10 mouse cellular contexts compared by ENCODE assay signal in genomic region chr13:43230842-43231241, GRCm38 (mm10). TPM values are rescaled to one million over a fixed set of nuclear protein-coding genes. Genes with fewer than 3 reads are reported as not detected.
A peak's percentile ranks its signal among the peaks of the same experiment; 100 is the strongest.
DNase-seq lines count a peak whose midpoint lies in the region; ATAC-seq and TF ChIP-seq lines count a peak whose summit lies in the region.
"Had no signal": no experiment of that assay in that cellular context is flagged by ENCODE, and none has a peak within 500 bp of the region (broad histone marks: within the 10 kb centered on the region; RNA-seq: fewer than 3 reads in every experiment).

No protein-coding gene starts in this region.

- no peak for TF ChIP-seq CTCF in cortical plate, adult 2 months (IDR thresholded peaks at IDR 0.05; ENCODE audit: extremely low read depth, insufficient read depth, low read length)

- H3K4me3 ChIP-seq in forebrain, embryonic 13.5 days, result no peak overlapping the region
- no peak overlapping the region for H3K4me3 ChIP-seq in forebrain, embryonic 12.5 days (replicated peaks)
- H3K4me3 ChIP-seq in hindbrain, embryonic 13.5 days, result no peak overlapping the region
- no peak overlapping the region for H3K4me3 ChIP-seq in hindbrain, embryonic 10.5 days
- no peak overlapping the region for H3K4me3 ChIP-seq in cortical plate, adult 2 months (ENCODE audit: insufficient read depth, low read length)
- no peak overlapping the region for H3K4me3 ChIP-seq in limb, embryonic 13.5 days

- H3K36me3 ChIP-seq in forebrain, embryonic 13.5 days (ENCODE audit: poor library complexity, severe bottlenecking), result no peaks in the 10 kb centered on the region
- no peaks in the 10 kb centered on the region for H3K36me3 ChIP-seq in forebrain, embryonic 12.5 days (replicated peaks)
- H3K36me3 ChIP-seq in hindbrain, embryonic 13.5 days, result no peaks in the 10 kb centered on the region
- no peaks in the 10 kb centered on the region for H3K36me3 ChIP-seq in hindbrain, embryonic 10.5 days
- H3K36me3 ChIP-seq in limb, embryonic 13.5 days, result no peaks in the 10 kb centered on the region

- peaks cover 29% of the 10 kb centered on the region; the same call in 1 of the 2 replicates for H3K4me1 ChIP-seq in forebrain, embryonic 13.5 days
- peaks cover 13% of the 10 kb centered on the region for H3K4me1 ChIP-seq in forebrain, embryonic 12.5 days
- peaks cover 43% of the 10 kb centered on the region for H3K4me1 ChIP-seq in hindbrain, embryonic 13.5 days (replicated peaks)
- peaks cover 42% of the 10 kb centered on the region for H3K4me1 ChIP-seq in hindbrain, embryonic 10.5 days (replicated peaks)
- H3K4me1 ChIP-seq in cortical plate, adult 2 months (ENCODE audit: control insufficient read depth, insufficient read depth, low read length), result peaks cover 29% of the 10 kb centered on the region
- H3K4me1 ChIP-seq in limb, embryonic 13.5 days, result peaks cover 61% of the 10 kb centered on the region

- no peaks in the 10 kb centered on the region for H3K27me3 ChIP-seq in forebrain, embryonic 13.5 days
- no peaks in the 10 kb centered on the region for H3K27me3 ChIP-seq in forebrain, embryonic 12.5 days
- H3K27me3 ChIP-seq in hindbrain, embryonic 13.5 days, result no peaks in the 10 kb centered on the region
- H3K27me3 ChIP-seq in hindbrain, embryonic 10.5 days (ENCODE audit: insufficient read depth, poor library complexity, severe bottlenecking), result 0 out of 2 replicates have a peak, but pooled peaks cover 6% of the 10 kb centered on the region
- H3K27me3 ChIP-seq in limb, embryonic 13.5 days, result no peaks in the 10 kb centered on the region

- ATAC-seq in forebrain, embryonic 13.5 days, result no peak
- ATAC-seq in forebrain, embryonic 12.5 days (ENCODE audit: low FRiP score), result no peak
- no peak for ATAC-seq in hindbrain, embryonic 13.5 days (ENCODE audit: low FRiP score)
- ATAC-seq in limb, embryonic 13.5 days (ENCODE audit: low FRiP score, low read depth), result no peak
- ATAC-seq in megakaryocyte progenitor cell, adult 5-6 weeks (replicated peaks; ENCODE audit: poor library complexity), result no peak

- H3K9me3 ChIP-seq in forebrain, embryonic 13.5 days (replicated peaks), result no peaks in the 10 kb centered on the region
- H3K9me3 ChIP-seq in forebrain, embryonic 12.5 days, result no peaks in the 10 kb centered on the region
- H3K9me3 ChIP-seq in hindbrain, embryonic 13.5 days, result no peaks in the 10 kb centered on the region
- no peaks in the 10 kb centered on the region for H3K9me3 ChIP-seq in hindbrain, embryonic 10.5 days
- H3K9me3 ChIP-seq in limb, embryonic 13.5 days, result no peaks in the 10 kb centered on the region

- peak overlapping the region; percentile 51 for H3K27ac ChIP-seq in forebrain, embryonic 13.5 days
- H3K27ac ChIP-seq in forebrain, embryonic 12.5 days, result no peak overlapping the region
- peak overlapping the region; percentile 82 for H3K27ac ChIP-seq in hindbrain, embryonic 13.5 days
- no peak overlapping the region for H3K27ac ChIP-seq in hindbrain, embryonic 10.5 days
- H3K27ac ChIP-seq in cortical plate, adult 2 months (ENCODE audit: insufficient read depth, low read length), result peak overlapping the region; percentile 95
- peak overlapping the region; percentile 71 for H3K27ac ChIP-seq in limb, embryonic 13.5 days

- no peak for DNase-seq in hindbrain, embryonic 10.5 days (ENCODE audit: low spot score)
- DNase-seq in spleen, adult 18-20 months, result no peak
- DNase-seq: kidney, adult 11 months had no signal

- H3K4me2 ChIP-seq in forebrain, embryonic 13.5 days, result no peak overlapping the region
- no peak overlapping the region for H3K4me2 ChIP-seq in forebrain, embryonic 12.5 days
- no peak overlapping the region for H3K4me2 ChIP-seq in hindbrain, embryonic 13.5 days
- 0 out of 2 replicates have a peak overlapping the region, but pooled peaks have one; percentile 10 for H3K4me2 ChIP-seq in limb, embryonic 13.5 days (replicated peaks)

- no peak for TF ChIP-seq POLR2A in cortical plate, adult 2 months (IDR thresholded peaks at IDR 0.05; ENCODE audit: extremely low read depth, insufficient read depth, low read length)

- no peak overlapping the region for H3K9ac ChIP-seq in forebrain, embryonic 13.5 days
- no peak overlapping the region for H3K9ac ChIP-seq in forebrain, embryonic 12.5 days
- H3K9ac ChIP-seq in hindbrain, embryonic 13.5 days, result no peak overlapping the region
- H3K9ac ChIP-seq in limb, embryonic 13.5 days, result no peak overlapping the region
- H3K9ac ChIP-seq: liver, embryonic 14.5 days had no signal

- 91% methylated on average over 4 of the region's 4 CpGs for WGBS in forebrain, embryonic 13.5 days
- 74% methylated on average over 4 of the region's 4 CpGs for WGBS in forebrain, embryonic 12.5 days
- 72% methylated on average over 4 of the region's 4 CpGs for WGBS in hindbrain, embryonic 13.5 days
- 82% methylated on average over 4 of the region's 4 CpGs for WGBS in hindbrain, embryonic 10.5 days
- WGBS in limb, embryonic 13.5 days, result 63% methylated on average over 4 of the region's 4 CpGs

RNA-seq across cellular contexts. Expression of gene Tbc1d7, which starts 59.5 kb away (rescaled TPM):
- 83.2 and 90.7 TPM in 2 replicates for polyA plus RNA-seq in forebrain, embryonic 13.5 days (2015; fragmentation: Nextera tagmentation; extraction: Ambion mirVana)
- polyA plus RNA-seq in forebrain, embryonic 12.5 days (2016; fragmentation: Nextera tagmentation; extraction: Ambion mirVana), result 74.0 and 75.4 TPM in 2 replicates
- 85.2 and 85.7 TPM in 2 replicates for polyA plus RNA-seq in hindbrain, embryonic 13.5 days (2015; fragmentation: Nextera tagmentation; extraction: Ambion mirVana)
- 62.8 and 73.2 TPM in 2 replicates for polyA plus RNA-seq in hindbrain, embryonic 10.5 days (2016; fragmentation: Nextera tagmentation; extraction: Ambion mirVana)
- 31.1 TPM in 2 replicates for polyA plus RNA-seq in cortical plate, adult 2 months (2012; rRNA removed)
- 59.0 and 67.9 TPM in 2 replicates for polyA plus RNA-seq in limb, embryonic 13.5 days (2015; fragmentation: Nextera tagmentation; extraction: Ambion mirVana)
- total RNA-seq in megakaryocyte progenitor cell, adult 5-6 weeks (2015), result 22.8 and 28.9 TPM in 2 replicates
- total RNA-seq in megakaryocyte progenitor cell, adult 5-6 weeks (2017), result 6.5 and 6.6 TPM in 2 replicates

Comparison
In these comparisons a context has a peak if more than half of its experiments do, and no peak if none do; other contexts are left out.
1. H3K27ac ChIP-seq: peak in forebrain, embryonic 13.5 days (single experiment), hindbrain, embryonic 13.5 days (single experiment), cortical plate, adult 2 months (single experiment) and limb, embryonic 13.5 days (single experiment); none in forebrain, embryonic 12.5 days (single experiment) and hindbrain, embryonic 10.5 days (single experiment).